Mouse (Mus musculus) hindbrain, embryonic 13.5 days (tissue): ENCODE data around the gene Pax7. TPM values are rescaled to one million over a fixed set of nuclear protein-coding genes. Genes with fewer than 3 reads are reported as not detected.
A peak's percentile ranks its signal among the peaks of the same experiment; 100 is the strongest.

Experiments used
- ATAC-seq: fragments of 200-750 bp; cut with Nextera tagmentation; 2 replicates; pipeline ENCODE4 v1.8.0; 2017; ENCODE audit warnings: moderate TSS enrichment; ENCODE audit not compliant: low FRiP score
- H3K27ac ChIP-seq: fragments of 300-500 bp; sonication (generic); 2 replicates; pipeline ENCODE4 v1.5.1; 2015; ENCODE audit warnings: inconsistent platforms, mild to moderate bottlenecking, moderate library complexity
- H3K27me3 ChIP-seq: fragments of 300-500 bp; sonication (generic); 2 replicates; pipeline ENCODE4 v1.6.1; 2015; ENCODE audit warnings: mild to moderate bottlenecking, inconsistent platforms
- H3K36me3 ChIP-seq: fragments of 300-500 bp; sonication (generic); 2 replicates; pipeline ENCODE4 v1.6.1; 2015; ENCODE audit warnings: mild to moderate bottlenecking, inconsistent platforms
- H3K4me1 ChIP-seq: fragments of 300-500 bp; sonication (generic); replicated peaks from 2 replicates; pipeline ENCODE4 v1.6.1; 2015; ENCODE audit warnings: inconsistent platforms
- H3K4me2 ChIP-seq: fragments of 300-500 bp; sonication (generic); 2 replicates; pipeline ENCODE4 v1.6.1; 2015; ENCODE audit warnings: inconsistent platforms, mild to moderate bottlenecking, moderate library complexity
- H3K4me3 ChIP-seq: fragments of 300-500 bp; sonication (generic); 2 replicates; pipeline ENCODE4 v1.5.1; 2015; ENCODE audit warnings: mild to moderate bottlenecking, inconsistent platforms
- H3K9ac ChIP-seq: fragments of 300-500 bp; sonication (generic); 2 replicates; pipeline ENCODE4 v1.6.1; 2015; ENCODE audit warnings: mild to moderate bottlenecking, inconsistent platforms
- H3K9me3 ChIP-seq: fragments of 300-500 bp; sonication (generic); 2 replicates; pipeline ENCODE4 v1.6.1; 2016; ENCODE audit warnings: inconsistent platforms
- WGBS: fragments of 180-500 bp; shearing (Covaris S2); methylation state at CpG from one replicate; pipeline ENCODE4 v1.1.7; 2015; 5-methylcytosine and 5-hydroxymethylcytosine counted together
- polyA plus RNA-seq: library from polyadenylated mRNA; unstranded; fragments of >200 nt; fragmentation: Nextera tagmentation; extraction: Ambion mirVana; gene quantifications from 2 replicates; pipeline ENCODE4 v1.2.1, GENCODE M21; 2015

Gene Pax7
- polyA plus RNA-seq, 1 experiment from 2014 or later = 0.84 TPM

GRCm38 (mm10) chr4:139821491-139822160 lies 11.7 kb downstream of the Pax7 start:
- ATAC-seq = peak; percentile 38; the same call in 1 of the 2 replicates
- Histone ChIP-seq H3K27ac (peak overlapping the region; percentile 23; the same call in 1 of the 2 replicates), H3K27me3 (peaks cover 99% of the 10 kb centered on the region), H3K36me3 (no peaks in the 10 kb centered on the region), H3K4me3 (peak overlapping the region; percentile 32), H3K9me3 (no peaks in the 10 kb centered on the region), H3K4me1 (peaks cover 53% of the 10 kb centered on the region), H3K4me2 (peak overlapping the region; percentile 55), H3K9ac (peak overlapping the region; percentile 68)
- under 1% methylated on average over 61 of the region's 65 CpGs for WGBS

DNA sequence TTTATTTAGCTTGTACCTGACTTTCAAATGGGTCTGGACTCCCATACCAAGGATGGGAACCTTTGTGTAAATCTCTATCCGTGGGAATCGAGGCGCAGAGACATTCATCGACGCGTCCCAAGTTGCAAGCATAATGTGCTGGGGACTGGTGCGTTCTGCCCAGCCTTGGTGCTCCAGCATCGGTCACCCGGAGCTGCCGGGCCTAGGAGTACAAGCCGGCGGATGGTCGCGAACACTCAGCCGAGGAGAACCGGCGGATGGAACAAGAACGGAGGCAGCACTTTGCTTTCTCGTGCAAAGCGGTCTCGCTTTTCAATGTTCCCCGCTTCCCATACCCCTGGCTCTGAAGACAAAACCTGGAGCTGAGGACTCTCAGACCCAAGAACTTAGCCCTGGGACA lies 12.3 kb downstream of the Pax7 start:
- H3K36me3 ChIP-seq = no peaks in the 10 kb centered on the region
- H3K27ac ChIP-seq = 0 out of 2 replicates have a peak overlapping the region, but pooled peaks have one; percentile 8
- H3K27me3 ChIP-seq = peaks cover 99% of the 10 kb centered on the region
- ATAC-seq = no peak
- peak overlapping the region; percentile 32 for H3K4me3 ChIP-seq
- WGBS = 1% methylated on average over 22 of the region's 22 CpGs
- peaks cover 57% of the 10 kb centered on the region for H3K4me1 ChIP-seq
- H3K9ac ChIP-seq = peak overlapping the region; percentile 68
- H3K4me2 ChIP-seq = peak overlapping the region; percentile 55
- no peaks in the 10 kb centered on the region for H3K9me3 ChIP-seq

DNA sequence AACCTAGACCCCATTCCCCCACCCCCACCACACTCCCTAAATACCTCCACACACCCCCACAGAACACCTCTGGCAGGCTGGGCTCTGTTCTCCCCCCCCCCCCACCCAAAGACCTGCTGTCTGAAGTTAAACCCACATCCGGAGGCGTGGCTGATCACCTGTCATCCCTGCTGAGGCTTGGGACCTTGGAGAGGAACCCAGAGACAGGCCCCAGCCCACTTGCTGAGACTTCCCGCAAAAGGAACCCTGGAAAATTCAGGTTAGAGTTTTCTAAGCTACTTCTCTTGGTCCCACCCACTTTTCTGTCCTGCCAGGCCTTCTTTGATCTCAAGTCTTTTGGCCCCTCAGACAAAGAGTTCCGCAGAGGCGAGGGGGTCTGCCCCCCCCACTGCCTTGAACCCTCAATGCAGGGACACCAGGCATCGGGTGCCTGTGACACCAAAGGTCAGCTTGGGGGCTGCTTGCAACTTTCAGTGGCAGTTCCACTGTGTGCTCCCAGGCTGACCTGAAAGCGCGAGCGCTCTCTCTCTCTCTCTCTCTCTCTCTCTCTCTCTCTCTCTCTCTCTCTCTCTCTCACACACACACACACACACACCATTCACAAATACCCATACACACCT lies 13.8 kb downstream of the Pax7 start:
- H3K9me3 ChIP-seq = no peaks in the 10 kb centered on the region
- 13% methylated on average over 9 of the region's 9 CpGs for WGBS
- H3K9ac ChIP-seq = no peak overlapping the region
- H3K4me1 ChIP-seq = peaks cover 58% of the 10 kb centered on the region
- no peak overlapping the region for H3K27ac ChIP-seq
- no peak overlapping the region for H3K4me2 ChIP-seq
- H3K27me3 ChIP-seq = peaks cover 97% of the 10 kb centered on the region
- no peaks in the 10 kb centered on the region for H3K36me3 ChIP-seq
- no peak overlapping the region for H3K4me3 ChIP-seq
- ATAC-seq = no peak

DNA sequence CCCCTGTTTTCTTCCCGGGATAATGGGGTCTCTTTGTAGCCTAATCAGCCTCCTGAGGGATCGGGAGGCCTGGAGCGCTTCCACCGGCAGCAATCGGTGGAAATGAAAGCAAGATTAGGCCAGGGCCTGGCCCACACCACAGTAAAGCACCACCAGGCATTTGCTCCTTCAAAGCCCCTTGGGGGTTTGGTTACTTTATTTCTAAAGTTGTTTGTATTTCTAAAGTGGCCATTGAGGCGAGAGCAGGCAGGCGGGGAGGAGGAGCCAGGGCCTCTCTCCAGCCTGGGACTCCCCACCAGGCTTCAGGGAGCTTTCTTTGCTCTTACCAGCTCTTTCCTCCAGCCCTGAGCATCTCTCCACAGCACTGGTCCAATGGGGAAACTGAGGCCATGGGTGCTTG lies 15.2 kb downstream of the Pax7 start:
- no peak for ATAC-seq
- no peak overlapping the region for H3K9ac ChIP-seq
- no peaks in the 10 kb centered on the region for H3K9me3 ChIP-seq
- H3K36me3 ChIP-seq = no peaks in the 10 kb centered on the region
- peaks cover 46% of the 10 kb centered on the region for H3K4me1 ChIP-seq
- peaks cover 97% of the 10 kb centered on the region for H3K27me3 ChIP-seq
- H3K4me2 ChIP-seq = no peak overlapping the region
- H3K27ac ChIP-seq = no peak overlapping the region
- no peak overlapping the region for H3K4me3 ChIP-seq
- 5% methylated on average over 6 of the region's 7 CpGs for WGBS

- H3K9ac ChIP-seq = no peak overlapping the region
- H3K4me3 ChIP-seq = no peak overlapping the region
- ATAC-seq = no peak
- H3K36me3 ChIP-seq = no peaks in the 10 kb centered on the region
- no peak overlapping the region for H3K27ac ChIP-seq
- peaks cover 97% of the 10 kb centered on the region for H3K27me3 ChIP-seq
- H3K4me1 ChIP-seq = peaks cover 51% of the 10 kb centered on the region
- H3K4me2 ChIP-seq = no peak overlapping the region
- H3K9me3 ChIP-seq = no peaks in the 10 kb centered on the region
- 31% methylated on average over 9 of the region's 9 CpGs for WGBS
Observed at GRCm38 (mm10) chr4:139813371-139813960, 19.9 kb downstream of the Pax7 start.

DNA sequence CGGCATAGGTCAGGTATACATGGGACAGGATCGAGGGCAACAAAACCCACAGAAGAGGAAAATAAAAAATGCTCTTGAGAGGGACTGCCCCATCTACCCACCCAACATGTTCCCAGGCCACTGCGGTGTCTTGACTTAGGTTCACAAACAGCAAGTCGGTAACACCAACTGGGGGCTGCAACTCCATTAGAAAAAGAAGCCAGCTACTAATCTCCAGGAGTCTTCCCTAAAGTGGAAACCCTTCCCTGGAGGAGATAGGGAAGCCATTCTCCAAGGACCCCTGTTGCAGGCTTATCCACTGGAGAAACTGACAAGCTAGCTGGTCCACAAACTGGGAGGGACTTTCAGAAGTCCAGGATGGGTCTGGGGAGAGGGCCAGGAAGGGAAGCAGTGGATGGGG lies 21.4 kb downstream of the Pax7 start:
- Histone ChIP-seq H3K9ac (no peak overlapping the region), H3K27ac (no peak overlapping the region), H3K4me1 (peaks cover 50% of the 10 kb centered on the region), H3K4me2 (no peak overlapping the region), H3K27me3 (peaks cover 93% of the 10 kb centered on the region), H3K9me3 (no peaks in the 10 kb centered on the region), H3K36me3 (no peaks in the 10 kb centered on the region), H3K4me3 (no peak overlapping the region)
- WGBS = 31% methylated on average over 4 of the region's 4 CpGs
- ATAC-seq = no peak

DNA sequence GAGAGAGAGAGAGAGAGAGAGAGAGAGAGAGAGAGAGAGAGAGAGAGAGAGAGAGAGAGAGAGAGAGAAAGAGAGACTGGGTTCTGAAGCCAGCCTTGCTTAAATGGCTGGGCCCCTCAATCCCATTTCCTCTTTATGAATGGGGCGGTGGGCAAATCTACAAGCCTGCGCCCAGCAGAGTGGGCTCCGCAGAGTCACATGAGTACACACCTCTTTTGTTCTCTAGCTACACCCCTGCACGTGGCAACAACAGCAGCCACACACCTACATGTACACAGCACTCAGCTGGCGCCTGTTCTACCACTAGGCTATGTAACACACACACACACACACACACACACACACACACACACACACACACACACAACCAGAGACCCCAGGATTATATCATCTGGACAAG lies 21.9 kb downstream of the Pax7 start:
- Histone ChIP-seq H3K9me3 (no peaks in the 10 kb centered on the region), H3K36me3 (no peaks in the 10 kb centered on the region), H3K27me3 (peaks cover 93% of the 10 kb centered on the region), H3K4me2 (no peak overlapping the region), H3K27ac (no peak overlapping the region), H3K9ac (no peak overlapping the region), H3K4me3 (no peak overlapping the region), H3K4me1 (peaks cover 54% of the 10 kb centered on the region)
- ATAC-seq = no peak
- 27% methylated on average over 5 of the region's 5 CpGs for WGBS

- H3K27me3 ChIP-seq = peaks cover 93% of the 10 kb centered on the region
- peak overlapping the region; percentile 40 for H3K27ac ChIP-seq
Observed at GRCm38 (mm10) chr4:139810762-139811438, 22.4 kb downstream of the Pax7 start.

GRCm38 (mm10) chr4:139809381-139809820 lies 23.9 kb downstream of the Pax7 start:
- H3K9me3 ChIP-seq = no peaks in the 10 kb centered on the region
- no peaks in the 10 kb centered on the region for H3K36me3 ChIP-seq
- 9% methylated on average over 7 of the region's 7 CpGs for WGBS
- no peak overlapping the region for H3K27ac ChIP-seq
- peaks cover 94% of the 10 kb centered on the region for H3K27me3 ChIP-seq
- peaks cover 51% of the 10 kb centered on the region for H3K4me1 ChIP-seq
- no peak overlapping the region for H3K4me3 ChIP-seq
- H3K4me2 ChIP-seq = no peak overlapping the region
- ATAC-seq = no peak
- H3K9ac ChIP-seq = no peak overlapping the region

More at GRCm38 (mm10) chr4:139810762-139811438, 22.4 kb downstream of the Pax7 start:
- Histone ChIP-seq H3K9me3 (no peaks in the 10 kb centered on the region), H3K4me3 (no peak overlapping the region), H3K4me1 (peaks cover 48% of the 10 kb centered on the region), H3K9ac (no peak overlapping the region), H3K4me2 (no peak overlapping the region), H3K36me3 (no peaks in the 10 kb centered on the region)
- 0 out of 2 replicates have a peak, but pooled peaks have one; percentile 47 for ATAC-seq
- 2% methylated on average over 22 of the region's 22 CpGs for WGBS

DNA sequence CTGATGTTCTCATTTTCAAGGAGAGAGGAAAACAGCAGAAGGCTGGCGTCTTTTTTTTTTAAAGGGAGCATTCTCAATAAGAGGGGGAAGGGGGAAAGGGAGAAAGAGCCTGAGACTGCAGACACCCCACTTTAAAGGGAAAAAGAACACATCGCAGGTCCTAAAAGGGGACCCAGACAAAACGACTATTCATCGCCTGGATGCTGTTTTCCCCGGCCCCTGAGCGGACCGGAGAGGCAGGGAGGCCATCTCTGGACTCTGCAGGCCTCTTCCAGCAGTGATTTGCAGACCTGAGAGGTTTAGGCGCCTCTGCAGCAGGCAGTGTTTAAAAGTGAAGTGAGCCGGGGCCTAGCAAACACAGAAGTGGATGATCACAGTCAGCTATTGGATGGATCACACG lies 25.5 kb downstream of the Pax7 start:
- Histone ChIP-seq H3K9me3 (no peaks in the 10 kb centered on the region), H3K4me3 (no peak overlapping the region), H3K4me2 (no peak overlapping the region), H3K4me1 (peaks cover 51% of the 10 kb centered on the region), H3K27ac (peak overlapping the region; percentile 35; the same call in 1 of the 2 replicates), H3K27me3 (peaks cover 92% of the 10 kb centered on the region), H3K9ac (no peak overlapping the region), H3K36me3 (no peaks in the 10 kb centered on the region)
- no peak for ATAC-seq
- whole genome bisulfite sequencing = 7% methylated on average over 10 of the region's 10 CpGs

GRCm38 (mm10) chr4:139807191-139807808 lies 26.0 kb downstream of the Pax7 start:
- H3K9me3 ChIP-seq = no peaks in the 10 kb centered on the region
- 1% methylated on average over 14 of the region's 14 CpGs for WGBS
- no peak overlapping the region for H3K4me3 ChIP-seq
- H3K27me3 ChIP-seq = peaks cover 92% of the 10 kb centered on the region
- H3K4me1 ChIP-seq = peaks cover 51% of the 10 kb centered on the region
- H3K36me3 ChIP-seq = no peaks in the 10 kb centered on the region
- H3K27ac ChIP-seq = peak overlapping the region; percentile 35; the same call in 1 of the 2 replicates
- no peak for ATAC-seq
- peak overlapping the region; percentile 19; the same call in 1 of the 2 replicates for H3K4me2 ChIP-seq
- peak overlapping the region; percentile 39; the same call in 1 of the 2 replicates for H3K9ac ChIP-seq

- no peak overlapping the region for H3K4me3 ChIP-seq
- H3K9ac ChIP-seq = no peak overlapping the region
- no peaks in the 10 kb centered on the region for H3K36me3 ChIP-seq
- 68% methylated on average over 8 of the region's 8 CpGs for WGBS
- H3K27me3 ChIP-seq = peaks cover 93% of the 10 kb centered on the region
- H3K9me3 ChIP-seq = no peaks in the 10 kb centered on the region
- H3K4me1 ChIP-seq = peaks cover 42% of the 10 kb centered on the region
- no peak for ATAC-seq
- no peak overlapping the region for H3K27ac ChIP-seq
- no peak overlapping the region for H3K4me2 ChIP-seq
Observed at GRCm38 (mm10) chr4:139804896-139805295, 28.4 kb downstream of the Pax7 start.
